Mouse (Mus musculus) frontal cortex, postnatal 10 days (tissue): Measurements from ENCODE around the gene Lrrc74a.
A peak's percentile ranks its signal among the peaks of the same experiment; 100 is the strongest.

Source experiments
- DNase-seq, 2 experiments: peaks; one replicate each; pipeline ENCODE4 v3.0.0; 2022; ENCODE audit warnings: low spot score in 2 of 2, mixed read lengths in 1 of 2

Gene Lrrc74a

DNA sequence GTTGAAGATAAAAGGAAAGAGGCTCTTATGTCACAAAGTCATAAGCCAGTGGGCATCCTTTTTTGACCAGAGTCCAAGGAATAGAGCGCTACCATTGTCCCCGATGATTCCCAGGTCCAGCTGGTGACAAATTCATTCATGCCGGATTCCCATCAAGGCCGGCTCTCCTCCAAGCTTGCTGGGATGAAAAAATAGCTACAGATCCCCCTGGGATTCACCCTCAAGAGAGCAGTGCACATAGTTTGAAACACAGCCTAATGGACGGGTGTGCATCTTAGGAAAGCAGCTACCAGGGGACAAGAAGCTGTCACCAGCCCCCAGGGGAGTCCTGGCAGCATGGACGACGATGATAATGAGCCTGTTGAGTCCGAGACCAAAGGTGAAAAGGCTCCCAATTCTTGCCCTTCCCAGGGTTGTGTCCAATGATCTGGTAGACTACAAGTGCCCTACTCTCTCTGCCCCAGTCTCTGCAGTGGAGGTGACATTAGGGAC, at the start of gene Lrrc74a:
TSS of gene Lrrc74a (plus strand) at position 51 of the 492 bp plus-strand sequence.
- no peak for DNase-seq

DNA sequence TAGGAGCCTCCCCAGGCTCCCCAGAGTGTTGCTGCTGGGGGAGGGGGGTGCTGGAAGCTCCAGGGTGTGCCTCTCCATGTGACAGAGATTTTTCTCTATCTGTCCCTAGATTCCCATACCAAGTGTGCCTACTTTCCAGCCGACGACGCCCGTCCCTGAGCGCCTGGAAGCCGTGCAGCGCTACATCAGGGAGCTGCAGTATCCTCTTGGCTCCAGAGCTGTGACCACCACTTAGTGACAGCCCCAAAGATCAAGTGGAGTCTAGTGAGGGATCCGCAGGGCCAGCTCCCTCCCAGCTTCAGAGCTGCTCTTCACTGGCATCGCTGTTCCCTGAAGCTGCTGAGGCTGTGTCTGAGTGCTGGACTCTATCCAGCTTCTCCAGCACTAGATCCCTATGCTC, 48.9 kb upstream of the Lrrc74a start:
- DNase-seq: no peak

DNA sequence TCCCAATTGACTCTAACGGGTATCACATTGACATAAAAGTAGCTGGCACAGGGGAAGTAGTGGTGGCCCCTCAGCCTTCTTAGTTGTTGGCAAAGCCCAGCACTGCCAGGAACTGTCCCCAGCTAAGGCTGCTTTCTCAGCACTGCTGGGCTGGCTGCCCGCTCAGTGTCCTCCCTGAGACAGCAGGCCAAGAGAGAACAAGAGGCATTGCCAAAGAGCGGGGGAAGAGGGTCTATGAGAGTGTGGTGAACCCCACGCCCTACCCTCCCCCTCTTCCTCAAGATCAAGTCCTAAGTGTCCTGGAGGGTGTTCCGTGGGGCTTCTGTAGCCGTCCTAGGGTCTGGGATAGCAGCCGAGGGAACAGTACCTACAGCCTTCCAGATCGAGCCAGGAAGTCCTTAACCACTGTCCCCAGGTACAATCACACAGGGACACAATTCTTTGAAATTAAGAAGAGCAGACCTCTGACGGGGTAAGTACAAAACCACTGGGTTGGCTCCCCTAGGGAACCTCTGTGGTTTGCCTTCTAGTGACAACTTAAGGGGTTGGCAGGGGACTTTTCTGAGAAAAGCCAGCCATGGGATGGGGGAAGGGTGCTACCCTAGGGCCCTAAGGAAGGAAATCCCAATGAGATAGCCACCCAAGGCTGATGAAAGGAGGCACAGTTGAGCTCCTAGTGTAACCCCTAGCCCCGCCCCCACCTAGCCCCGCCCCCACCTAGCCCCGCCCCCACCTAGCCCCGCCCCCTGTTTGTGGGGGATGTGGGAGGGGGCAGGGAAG, 47.4 kb upstream of the Lrrc74a start:
- no peak for DNase-seq

DNA sequence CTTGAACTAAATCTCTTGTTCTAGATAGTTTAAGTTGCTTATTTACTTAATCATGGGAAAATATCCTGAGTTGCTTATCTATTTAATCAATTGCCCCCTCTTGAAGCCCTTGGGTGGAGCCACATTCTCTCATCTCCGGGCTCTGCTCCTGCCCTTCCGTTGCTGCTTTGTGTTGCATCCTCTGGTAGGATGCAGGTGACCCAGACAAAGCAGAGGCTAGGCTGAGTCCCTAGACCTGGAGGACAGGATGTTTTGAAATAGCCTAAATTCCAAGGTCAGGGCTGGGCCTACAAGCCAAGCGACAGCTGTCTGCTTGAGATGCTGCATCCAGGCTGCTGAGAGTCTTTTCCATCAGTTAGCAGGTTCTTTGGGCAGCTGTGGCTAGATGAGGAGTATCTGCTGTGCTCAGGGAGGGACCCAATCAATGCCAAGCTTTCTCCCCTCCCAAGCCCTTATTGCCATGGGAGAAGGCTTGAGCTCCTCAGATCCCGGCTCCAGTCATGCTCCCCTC, 46.7 kb upstream of the Lrrc74a start:
- no peak for DNase-seq

DNA sequence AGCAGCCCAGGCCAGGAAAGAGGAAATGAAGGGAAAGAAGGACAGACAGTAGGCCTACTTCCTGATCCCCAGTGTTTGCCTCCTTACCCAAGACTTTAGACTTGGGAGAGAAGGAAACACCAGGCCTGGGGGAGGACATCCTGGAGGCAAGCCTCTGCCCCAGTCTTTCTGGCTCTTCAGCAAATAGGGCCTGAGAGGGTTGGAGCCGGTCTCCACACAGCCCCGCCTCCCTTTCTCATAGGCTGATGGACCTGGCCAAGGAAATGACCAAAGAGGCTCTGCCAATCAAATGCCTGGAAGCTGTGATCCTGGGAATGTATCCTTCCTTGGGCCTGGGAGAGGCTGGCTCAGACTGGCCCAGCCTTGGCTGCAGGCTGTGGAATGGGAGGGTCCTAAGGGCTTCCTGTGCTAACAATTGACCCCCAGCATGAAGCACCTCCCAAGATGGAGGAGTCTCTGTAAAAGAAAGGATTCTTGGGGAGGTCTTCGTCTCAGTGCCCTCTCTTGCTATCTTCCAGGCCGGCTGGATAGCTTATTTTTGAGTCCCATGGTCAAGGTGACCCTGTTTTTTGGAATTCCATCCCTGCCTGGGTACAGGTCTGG, 46.1 kb upstream of the Lrrc74a start:
- DNase-seq: no peak

DNA sequence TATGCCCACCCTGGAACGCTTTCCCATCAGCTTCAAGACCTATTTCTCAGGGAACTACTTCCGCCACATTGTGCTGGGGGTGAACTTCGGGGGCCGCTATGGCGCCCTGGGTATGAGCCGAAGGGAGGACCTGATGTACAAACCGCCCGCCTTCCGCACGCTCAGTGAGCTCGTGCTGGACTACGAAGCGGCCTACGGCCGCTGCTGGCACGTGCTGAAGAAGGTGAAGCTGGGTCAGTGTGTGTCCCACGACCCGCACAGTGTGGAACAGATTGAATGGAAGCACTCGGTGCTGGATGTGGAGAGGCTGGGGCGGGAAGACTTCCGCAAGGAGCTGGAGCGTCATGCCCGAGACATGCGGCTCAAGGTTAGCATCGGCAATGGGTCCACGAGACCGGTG, 45.3 kb upstream of the Lrrc74a start:
- DNase-seq: no peak

DNA sequence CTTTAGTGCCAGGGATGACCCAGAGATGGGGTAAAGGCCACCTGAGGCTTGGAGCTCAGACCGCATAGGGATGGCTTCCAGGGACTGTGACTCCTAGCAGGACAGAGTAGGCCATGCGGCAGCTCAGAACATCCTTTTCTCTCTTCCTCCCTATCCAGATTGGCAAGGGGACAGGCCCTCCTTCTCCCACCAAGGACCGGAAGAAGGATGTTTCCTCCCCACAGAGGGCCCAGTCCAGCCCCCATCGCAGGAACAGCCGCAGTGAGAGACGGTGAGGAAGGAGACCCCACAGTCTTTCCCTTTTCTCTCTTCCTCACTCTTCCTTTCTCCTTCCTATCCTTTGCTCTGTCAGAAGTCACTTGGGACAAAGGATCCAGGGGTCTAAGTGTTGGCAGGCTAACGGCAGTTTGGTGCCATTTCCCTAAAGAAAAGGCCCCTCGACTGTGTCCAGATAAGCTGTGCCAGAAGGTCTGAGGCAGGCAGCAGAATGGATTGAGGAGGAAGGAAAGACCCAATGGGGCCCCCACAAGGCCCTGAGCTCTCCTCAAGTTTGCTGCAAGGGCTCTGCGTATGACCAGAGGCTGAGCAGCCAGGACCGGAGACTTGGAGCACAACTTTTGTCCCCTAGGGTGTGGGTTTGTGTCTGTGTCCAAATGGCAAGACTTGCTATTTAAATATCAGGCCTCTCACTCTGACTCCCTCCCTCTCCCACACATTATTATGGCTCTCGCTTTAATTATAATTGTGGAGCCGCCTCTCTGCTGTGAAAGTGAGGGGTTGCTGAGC, 43.3 kb upstream of the Lrrc74a start:
- no peak for DNase-seq

DNA sequence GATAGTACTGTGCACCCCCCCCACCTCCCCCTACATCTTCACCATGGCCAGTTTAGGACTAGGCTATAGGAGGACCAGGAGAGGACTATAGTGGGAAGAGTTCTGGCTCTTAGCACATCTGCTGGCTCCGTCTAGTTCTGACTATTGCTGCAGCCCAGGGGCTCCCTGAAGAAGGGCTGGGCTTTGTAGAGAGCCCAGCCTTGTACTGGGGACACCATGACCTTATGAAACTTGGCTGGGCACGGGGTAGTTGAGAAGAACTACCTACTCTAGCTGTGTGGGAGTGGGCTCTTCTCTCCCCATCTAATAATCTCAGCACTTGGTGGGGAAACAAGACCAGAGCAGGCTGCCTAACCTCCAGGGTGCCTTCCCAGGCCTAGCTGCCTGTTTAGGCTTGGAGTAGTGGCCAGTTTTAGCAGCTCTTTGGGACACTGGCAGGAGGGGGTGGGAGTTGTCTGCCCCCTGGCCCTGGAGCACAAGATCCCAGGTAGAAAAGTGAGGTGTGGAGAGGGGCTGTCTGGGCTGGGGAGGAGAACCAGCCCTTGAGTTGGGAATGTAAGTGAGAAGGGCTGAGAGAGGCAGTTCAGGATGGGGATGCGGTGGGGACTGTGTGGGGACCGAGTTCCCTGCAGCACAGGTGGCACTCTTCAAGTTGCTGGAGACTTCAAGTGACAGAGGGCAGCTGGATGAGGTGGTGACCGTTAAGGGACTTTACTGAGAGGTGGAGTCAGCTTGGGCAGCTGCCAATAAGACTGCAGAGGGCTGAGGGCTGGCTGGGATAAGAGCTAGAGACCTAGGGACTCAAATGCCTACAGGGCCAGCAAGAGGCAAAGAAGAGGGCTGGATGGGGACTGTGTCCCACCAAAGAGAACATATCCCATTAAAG, 41.5 kb upstream of the Lrrc74a start:
- no peak for DNase-seq

DNA sequence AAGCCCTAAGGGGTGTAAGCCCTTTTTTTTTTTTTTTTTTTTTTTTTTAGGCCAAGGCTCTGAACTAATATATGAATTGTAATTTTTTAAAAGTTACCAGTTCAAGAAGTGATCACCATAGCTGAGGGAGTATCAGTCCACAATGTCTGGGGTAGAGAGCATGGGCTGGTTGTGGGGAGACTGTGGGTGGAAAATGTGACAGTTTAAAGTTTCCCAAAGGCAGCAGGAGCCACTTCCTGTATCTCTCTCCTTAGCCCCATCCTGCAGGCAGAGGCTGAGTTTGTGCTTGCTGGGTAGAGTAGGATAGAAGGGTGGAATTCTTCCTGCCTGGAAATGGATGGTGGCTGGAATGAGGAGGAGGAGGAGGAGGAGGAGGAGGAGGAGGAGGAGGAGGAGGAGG, 40.8 kb upstream of the Lrrc74a start:
- DNase-seq: no peak

DNA sequence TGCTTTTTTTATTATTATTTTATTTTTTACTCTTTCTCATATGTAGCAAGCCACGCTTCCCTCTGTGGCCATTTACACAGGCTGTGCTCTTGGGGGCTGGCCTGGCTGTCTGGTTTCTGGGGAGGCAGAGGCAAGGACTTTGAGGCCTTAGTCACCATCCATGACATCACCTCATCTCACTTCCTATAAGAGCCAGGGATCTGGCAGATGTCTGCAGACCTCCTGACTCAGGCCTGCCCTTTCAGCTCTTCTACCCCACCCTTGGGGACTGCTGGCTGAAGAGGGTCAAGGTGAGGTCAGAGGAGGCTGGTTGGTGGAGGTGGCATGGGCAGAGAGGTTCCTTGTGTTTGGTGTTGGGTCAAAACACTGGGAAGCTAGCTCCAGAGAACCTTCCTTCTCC, 39.7 kb upstream of the Lrrc74a start:
- DNase-seq: no peak

DNA sequence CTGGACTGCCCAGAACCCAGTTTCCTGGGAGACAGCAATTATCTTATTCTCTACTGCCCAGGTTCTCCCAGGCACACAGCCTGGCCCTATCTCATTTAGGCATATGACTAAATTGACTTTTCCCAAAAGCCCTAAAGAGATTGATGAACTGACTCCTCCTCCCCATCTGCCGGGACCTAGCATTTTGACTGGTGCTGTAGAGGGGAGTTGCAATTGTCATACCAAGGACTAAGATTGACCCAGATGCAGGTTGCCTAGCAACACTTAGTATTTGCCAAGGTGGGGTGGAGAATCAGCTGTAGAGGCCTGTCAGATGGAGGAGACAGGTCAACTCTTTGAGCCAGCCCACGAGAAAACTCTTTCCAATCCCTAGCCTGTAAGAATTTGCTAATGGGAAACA, 36.2 kb upstream of the Lrrc74a start:
- no peak for DNase-seq

DNA sequence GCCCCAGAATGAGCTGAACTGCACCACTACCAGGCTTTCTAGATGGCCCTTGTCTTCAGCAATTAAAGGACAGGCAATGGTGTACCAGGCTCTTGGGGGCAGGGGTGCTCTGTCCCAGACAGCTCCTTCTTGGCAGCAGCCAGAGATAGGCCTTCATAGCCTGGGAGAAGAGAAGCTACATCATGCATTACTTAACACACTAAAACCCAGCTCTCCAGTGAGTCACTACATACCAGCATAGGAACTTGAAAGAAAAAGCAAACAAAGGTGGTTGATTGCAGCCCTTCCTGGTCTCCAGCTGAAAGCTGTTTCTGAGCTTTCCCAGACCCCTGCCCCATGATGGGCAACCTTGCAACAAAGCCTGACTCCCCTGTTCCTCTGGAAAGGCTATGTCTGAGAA, 35.6 kb upstream of the Lrrc74a start:
- DNase-seq: no peak

DNA sequence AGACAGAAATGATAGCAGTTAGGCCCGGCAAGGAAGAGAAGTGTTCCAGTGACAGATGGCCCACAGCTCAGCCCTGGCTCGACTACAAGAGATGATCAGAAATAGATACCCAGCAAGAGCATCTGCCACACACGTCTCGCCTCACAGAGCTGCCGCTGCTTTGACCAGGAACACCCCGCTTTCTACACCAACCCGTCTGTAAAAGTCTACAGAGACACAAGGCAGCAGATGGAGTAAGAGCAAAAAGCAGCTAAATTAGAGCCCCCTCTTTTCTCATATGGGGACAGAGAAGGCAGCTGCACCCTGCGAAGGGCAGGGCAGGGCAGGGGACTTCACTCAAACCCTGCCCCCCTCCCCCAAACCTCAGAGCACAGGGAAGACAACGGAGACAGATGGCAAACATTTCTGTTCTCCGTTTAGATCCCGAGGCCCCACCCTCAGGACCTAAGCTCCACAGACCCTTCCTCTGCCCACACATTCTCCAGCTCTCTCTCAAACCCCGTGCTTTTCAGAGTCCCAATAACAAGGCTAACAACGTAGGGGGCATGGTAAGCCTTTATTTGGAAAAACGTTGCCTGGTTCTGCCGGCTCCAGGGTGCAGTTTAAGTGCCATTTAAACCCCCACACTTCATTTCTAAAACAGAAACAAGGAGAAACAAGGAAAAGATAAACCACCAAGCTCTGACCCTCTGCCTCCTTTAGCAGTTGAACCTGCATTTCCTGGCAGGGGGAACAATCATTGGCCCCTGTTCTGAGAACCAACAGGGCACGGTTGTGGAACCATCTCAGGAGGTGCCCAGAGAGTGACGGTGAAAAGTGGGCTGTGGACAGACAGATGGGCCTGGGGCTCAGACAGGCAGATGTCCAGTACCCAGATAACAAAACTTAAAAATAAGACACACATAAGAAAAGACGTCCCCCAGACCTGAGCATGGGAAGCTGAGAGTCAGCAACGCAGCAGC, 33.9 kb upstream of the Lrrc74a start:
- peak; percentile 64 to 82 for DNase-seq

DNA sequence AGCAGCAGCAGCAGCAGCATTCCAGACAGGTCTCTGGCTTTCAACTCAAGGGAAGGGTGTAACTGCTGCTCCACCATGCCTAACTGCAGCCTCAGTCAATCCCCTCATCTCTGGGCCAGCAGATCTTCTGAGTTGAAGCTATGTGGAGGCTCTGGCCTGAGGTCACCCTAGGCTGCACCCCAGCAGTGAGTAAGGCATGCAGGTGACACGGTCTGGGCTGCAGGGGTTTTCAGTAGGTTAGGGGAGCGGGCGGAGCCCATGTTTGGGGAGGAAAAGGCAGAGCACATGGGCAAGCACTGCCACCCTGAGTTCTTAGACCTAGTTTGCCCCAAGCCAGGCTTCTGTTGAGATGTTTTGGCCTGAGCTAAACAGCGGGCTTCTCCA, 33.2 kb upstream of the Lrrc74a start:
- DNase-seq: no peak

DNA sequence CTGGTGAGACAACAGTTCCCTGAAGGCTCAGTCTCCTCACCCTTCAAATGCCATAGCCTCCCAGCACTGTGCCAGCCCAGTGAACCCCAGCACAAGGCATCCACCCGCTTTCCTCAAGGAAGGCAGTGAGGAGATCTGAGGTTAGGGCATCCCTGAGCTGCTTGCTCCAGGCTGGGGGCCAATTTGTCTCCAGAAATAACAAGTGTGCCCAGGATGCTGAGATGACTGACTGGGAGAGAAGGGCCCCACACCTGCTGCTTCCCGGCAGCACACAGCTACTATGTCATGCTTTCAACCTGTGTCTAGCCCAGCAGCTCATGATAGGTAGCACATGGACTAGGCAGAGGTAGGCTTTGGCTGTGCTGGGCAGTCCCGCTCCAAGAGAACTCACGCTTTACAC, 32.7 kb upstream of the Lrrc74a start:
- DNase-seq: no peak

DNA sequence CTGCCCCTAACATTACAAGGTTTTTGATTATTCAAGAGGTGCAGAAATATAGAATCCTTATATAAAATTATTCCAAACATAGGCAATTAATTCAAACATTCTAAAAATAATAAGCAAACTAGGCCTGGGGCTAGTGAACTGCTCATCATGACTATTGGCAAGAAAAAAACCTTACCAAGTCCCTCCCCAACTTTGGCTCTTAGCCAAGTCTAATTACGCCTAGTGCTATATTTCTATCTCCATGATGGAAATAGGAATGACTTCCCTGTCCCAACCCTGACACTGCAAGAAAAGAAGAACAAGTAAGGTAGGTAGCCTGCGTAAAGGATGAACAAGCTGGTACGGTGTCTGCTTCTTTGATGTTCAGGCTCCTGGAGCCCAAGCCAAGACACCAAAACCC, 31.5 kb upstream of the Lrrc74a start:
- no peak for DNase-seq

DNA sequence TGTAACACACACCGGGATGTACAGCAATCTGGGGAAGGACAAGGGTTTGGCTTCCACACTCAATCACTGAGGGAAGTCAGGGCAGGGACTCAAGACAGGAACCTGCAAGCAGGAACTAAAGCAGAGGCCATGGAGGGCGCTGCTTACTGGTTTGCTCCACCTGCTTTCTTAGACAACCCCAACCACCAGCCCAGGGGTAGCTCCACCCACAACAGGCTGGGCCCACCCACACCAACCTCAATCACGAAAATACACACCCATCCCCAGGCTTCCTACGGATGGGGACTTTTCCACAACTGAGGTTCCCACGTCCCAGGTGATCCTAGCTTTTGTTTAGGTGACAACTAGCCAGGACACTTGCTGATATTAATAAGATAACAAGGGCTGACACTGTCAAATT, 28.3 kb upstream of the Lrrc74a start:
- no peak for DNase-seq

DNA sequence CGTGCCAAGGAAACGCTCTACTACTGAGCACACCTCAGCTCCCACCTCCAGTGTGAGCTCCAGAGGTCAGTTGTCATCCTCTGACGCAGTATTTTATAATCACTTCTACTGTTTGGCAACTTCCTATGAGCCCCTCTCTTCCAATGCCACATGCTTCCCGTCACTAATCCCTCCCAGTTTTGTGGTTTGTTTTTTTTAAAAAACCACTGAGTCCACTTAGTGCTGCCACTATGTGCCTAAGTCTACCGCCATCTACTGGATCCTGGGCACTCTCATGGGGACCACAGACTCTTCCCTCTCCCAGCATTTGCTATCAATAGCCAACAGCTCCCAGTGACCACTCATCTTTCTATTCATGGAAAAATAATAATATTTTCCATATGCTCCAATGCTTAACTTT, 20.1 kb upstream of the Lrrc74a start:
- DNase-seq: no peak

DNA sequence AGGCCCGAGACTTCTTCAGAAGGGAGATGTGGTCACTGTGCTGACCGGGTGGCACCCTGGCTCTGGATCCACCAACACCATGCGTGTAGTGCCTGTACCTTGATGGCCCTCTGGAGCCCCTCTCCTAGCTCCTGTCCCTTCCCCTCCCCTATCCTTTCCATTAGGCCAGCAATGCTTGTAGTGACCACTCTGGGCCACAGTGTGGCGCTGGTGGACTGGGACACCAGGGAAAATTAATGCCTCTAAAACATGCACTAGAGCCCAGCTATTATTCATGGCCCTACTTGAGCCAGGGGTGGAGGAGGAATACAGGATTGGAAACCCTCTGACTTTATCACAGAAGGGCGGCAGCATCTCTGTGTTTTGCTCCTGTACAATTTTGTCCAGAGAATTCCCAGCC, 18.8 kb upstream of the Lrrc74a start:
- peak in 1 of 2 experiments; percentile 69 for DNase-seq

DNA sequence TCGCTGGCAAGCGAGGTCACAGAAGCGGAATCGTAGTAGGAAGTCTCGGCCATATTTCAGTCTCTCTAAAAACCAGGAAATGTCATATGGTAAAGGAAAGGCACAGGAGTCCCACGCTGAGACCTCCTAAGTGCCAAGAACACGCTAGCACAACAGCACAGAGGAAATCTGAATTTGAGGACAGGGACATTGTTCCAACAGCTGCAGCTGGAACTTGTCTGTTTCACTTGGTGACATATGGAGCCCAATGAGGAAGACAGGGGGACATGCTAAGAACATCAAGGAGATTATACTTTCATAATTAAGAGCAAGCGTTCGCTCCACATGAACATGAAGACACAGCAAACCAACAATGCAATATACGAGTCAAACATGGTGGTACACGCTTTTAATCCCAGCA, 17.2 kb upstream of the Lrrc74a start:
- DNase-seq: no peak
